Mouse (Mus musculus): ENCODE results near the gene Ddhd1. TPM values are rescaled to one million over a fixed set of nuclear protein-coding genes. Genes with fewer than 3 reads are reported as not detected.

Gene Ddhd1
- polyA plus RNA-seq, 1 experiment = 47.3 TPM

- TF ChIP-seq CTCF (IDR thresholded peaks at IDR 0.05; ENCODE audit: borderline replicate concordance, extremely low read depth, insufficient read depth, insufficient read length) (no peak), POLR2A (IDR thresholded peaks at IDR 0.05; ENCODE audit: borderline replicate concordance, extremely low read depth, insufficient read depth, insufficient read length, poor library complexity, severe bottlenecking) (no peak)
- peak; percentile 76 for DNase-seq (ENCODE audit: low read depth)
These were observed 92.5 kb downstream of the Ddhd1 start for GRCm38 (mm10) chr14:45565216-45566065.

GRCm38 (mm10) chr14:45563577-45563976 lies 94.4 kb downstream of the Ddhd1 start:
- TF ChIP-seq CTCF (IDR thresholded peaks at IDR 0.05; ENCODE audit: borderline replicate concordance, extremely low read depth, insufficient read depth, insufficient read length) = no peak
- TF ChIP-seq POLR2A (IDR thresholded peaks at IDR 0.05; ENCODE audit: borderline replicate concordance, extremely low read depth, insufficient read depth, insufficient read length, poor library complexity, severe bottlenecking) = no peak
- peak; percentile 51 for DNase-seq (ENCODE audit: low read depth)

- TF ChIP-seq POLR2A (IDR thresholded peaks at IDR 0.05; ENCODE audit: borderline replicate concordance, extremely low read depth, insufficient read depth, insufficient read length, poor library complexity, severe bottlenecking) (no peak), CTCF (IDR thresholded peaks at IDR 0.05; ENCODE audit: borderline replicate concordance, extremely low read depth, insufficient read depth, insufficient read length) (no peak)
- DNase-seq (ENCODE audit: low read depth) = no peak
These were observed 96.3 kb downstream of the Ddhd1 start for GRCm38 (mm10) chr14:45561681-45562080.

GRCm38 (mm10) chr14:45559018-45559417 lies 98.9 kb downstream of the Ddhd1 start:
- TF ChIP-seq CTCF (IDR thresholded peaks at IDR 0.05; ENCODE audit: borderline replicate concordance, extremely low read depth, insufficient read depth, insufficient read length) (no peak), POLR2A (IDR thresholded peaks at IDR 0.05; ENCODE audit: borderline replicate concordance, extremely low read depth, insufficient read depth, insufficient read length, poor library complexity, severe bottlenecking) (no peak)
- no peak for DNase-seq (ENCODE audit: low read depth)

GRCm38 (mm10) chr14:45554336-45554735 lies 103.6 kb downstream of the Ddhd1 start:
- TF ChIP-seq POLR2A (IDR thresholded peaks at IDR 0.05; ENCODE audit: borderline replicate concordance, extremely low read depth, insufficient read depth, insufficient read length, poor library complexity, severe bottlenecking) = no peak
- no peak for DNase-seq (ENCODE audit: low read depth)

GRCm38 (mm10) chr14:45553854-45554253 lies 104.1 kb downstream of the Ddhd1 start:
- no peak for DNase-seq (ENCODE audit: low read depth)
- TF ChIP-seq CTCF (IDR thresholded peaks at IDR 0.05; ENCODE audit: borderline replicate concordance, extremely low read depth, insufficient read depth, insufficient read length) (no peak), POLR2A (IDR thresholded peaks at IDR 0.05; ENCODE audit: borderline replicate concordance, extremely low read depth, insufficient read depth, insufficient read length, poor library complexity, severe bottlenecking) (no peak)

- DNase-seq (ENCODE audit: low read depth) = peak; percentile 6
- TF ChIP-seq POLR2A (IDR thresholded peaks at IDR 0.05; ENCODE audit: borderline replicate concordance, extremely low read depth, insufficient read depth, insufficient read length, poor library complexity, severe bottlenecking) (no peak), CTCF (IDR thresholded peaks at IDR 0.05; ENCODE audit: borderline replicate concordance, extremely low read depth, insufficient read depth, insufficient read length) (no peak)
These were observed 105.5 kb downstream of the Ddhd1 start for GRCm38 (mm10) chr14:45552431-45552830.

GRCm38 (mm10) chr14:45551121-45551768 lies 106.7 kb downstream of the Ddhd1 start:
- TF ChIP-seq CTCF (IDR thresholded peaks at IDR 0.05; ENCODE audit: borderline replicate concordance, extremely low read depth, insufficient read depth, insufficient read length) (peak; percentile 70; the same call in 1 of the 2 replicates), POLR2A (IDR thresholded peaks at IDR 0.05; ENCODE audit: borderline replicate concordance, extremely low read depth, insufficient read depth, insufficient read length, poor library complexity, severe bottlenecking) (no peak)
- DNase-seq (ENCODE audit: low read depth) = peak; percentile 81

GRCm38 (mm10) chr14:45550010-45550647 lies 107.8 kb downstream of the Ddhd1 start:
- no peak for DNase-seq (ENCODE audit: low read depth)
- TF ChIP-seq POLR2A (IDR thresholded peaks at IDR 0.05; ENCODE audit: borderline replicate concordance, extremely low read depth, insufficient read depth, insufficient read length, poor library complexity, severe bottlenecking) (no peak), CTCF (IDR thresholded peaks at IDR 0.05; ENCODE audit: borderline replicate concordance, extremely low read depth, insufficient read depth, insufficient read length) (no peak)

- TF ChIP-seq CTCF (IDR thresholded peaks at IDR 0.05; ENCODE audit: borderline replicate concordance, extremely low read depth, insufficient read depth, insufficient read length) (peak; percentile 31; the same call in 1 of the 2 replicates), POLR2A (IDR thresholded peaks at IDR 0.05; ENCODE audit: borderline replicate concordance, extremely low read depth, insufficient read depth, insufficient read length, poor library complexity, severe bottlenecking) (no peak)
- DNase-seq (ENCODE audit: low read depth) = no peak
These were observed 109.8 kb downstream of the Ddhd1 start for GRCm38 (mm10) chr14:45548118-45548517.

- no peak for TF ChIP-seq POLR2A (IDR thresholded peaks at IDR 0.05; ENCODE audit: borderline replicate concordance, extremely low read depth, insufficient read depth, insufficient read length, poor library complexity, severe bottlenecking)
- TF ChIP-seq CTCF (IDR thresholded peaks at IDR 0.05; ENCODE audit: borderline replicate concordance, extremely low read depth, insufficient read depth, insufficient read length) = no peak
- no peak for DNase-seq (ENCODE audit: low read depth)
These were observed 113.0 kb downstream of the Ddhd1 start for GRCm38 (mm10) chr14:45544905-45545304.
